Mouse (Mus musculus): ENCODE results near the gene Agfg2. TPM values are rescaled to one million over a fixed set of nuclear protein-coding genes. Genes with fewer than 3 reads are reported as not detected.

Gene Agfg2
- polyA plus RNA-seq, 1 experiment from 2014 or later: 11.8 TPM

DNA sequence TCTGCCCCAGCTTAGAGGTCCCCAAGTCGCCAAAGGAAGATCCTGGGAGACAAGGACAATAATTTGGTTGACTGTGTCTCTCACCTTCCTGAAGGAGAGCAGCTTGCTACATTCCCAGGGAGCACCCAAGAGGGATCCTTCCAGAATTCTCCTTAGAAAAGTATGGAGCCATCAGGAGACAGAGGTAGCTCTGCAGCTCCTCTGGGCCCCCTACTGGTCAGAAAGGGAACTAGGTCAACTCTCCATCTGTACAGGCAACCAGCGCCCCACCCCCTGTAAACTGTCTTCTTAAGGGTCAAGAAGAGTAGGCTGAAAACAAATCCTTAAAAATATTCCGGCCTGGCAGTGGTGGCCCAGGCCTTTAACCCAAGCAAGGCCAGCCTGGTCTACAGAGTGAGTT is 32.1 kb downstream of the Agfg2 start:
- H3K9me3 ChIP-seq (ENCODE audit: control insufficient read depth, low read length): no peaks in the 10 kb centered on the region
- H3K4me1 ChIP-seq (replicated peaks; ENCODE audit: control insufficient read depth, insufficient read depth, low read length): no peaks in the 10 kb centered on the region; the same call in 1 of the 2 replicates
- H3K4me3 ChIP-seq (replicated peaks; ENCODE audit: low read length): no peak overlapping the region
- H3K36me3 ChIP-seq (replicated peaks; ENCODE audit: control insufficient read depth, insufficient read depth): peaks cover 37% of the 10 kb centered on the region
- 26% methylated on average over 3 of the region's 3 CpGs for WGBS
- H3K4me2 ChIP-seq (replicated peaks): no peak overlapping the region
- no peaks in the 10 kb centered on the region for H3K27me3 ChIP-seq (ENCODE audit: control insufficient read depth, insufficient read depth, low read length)
- DNase-seq (ENCODE audit: low spot score) (peak; percentile 76), ATAC-seq (ENCODE audit: low FRiP score) (0 out of 2 replicates have a peak, but pooled peaks have one; percentile 45)
- H3K9ac ChIP-seq: no peak overlapping the region
- no peak overlapping the region for H3K27ac ChIP-seq

DNA sequence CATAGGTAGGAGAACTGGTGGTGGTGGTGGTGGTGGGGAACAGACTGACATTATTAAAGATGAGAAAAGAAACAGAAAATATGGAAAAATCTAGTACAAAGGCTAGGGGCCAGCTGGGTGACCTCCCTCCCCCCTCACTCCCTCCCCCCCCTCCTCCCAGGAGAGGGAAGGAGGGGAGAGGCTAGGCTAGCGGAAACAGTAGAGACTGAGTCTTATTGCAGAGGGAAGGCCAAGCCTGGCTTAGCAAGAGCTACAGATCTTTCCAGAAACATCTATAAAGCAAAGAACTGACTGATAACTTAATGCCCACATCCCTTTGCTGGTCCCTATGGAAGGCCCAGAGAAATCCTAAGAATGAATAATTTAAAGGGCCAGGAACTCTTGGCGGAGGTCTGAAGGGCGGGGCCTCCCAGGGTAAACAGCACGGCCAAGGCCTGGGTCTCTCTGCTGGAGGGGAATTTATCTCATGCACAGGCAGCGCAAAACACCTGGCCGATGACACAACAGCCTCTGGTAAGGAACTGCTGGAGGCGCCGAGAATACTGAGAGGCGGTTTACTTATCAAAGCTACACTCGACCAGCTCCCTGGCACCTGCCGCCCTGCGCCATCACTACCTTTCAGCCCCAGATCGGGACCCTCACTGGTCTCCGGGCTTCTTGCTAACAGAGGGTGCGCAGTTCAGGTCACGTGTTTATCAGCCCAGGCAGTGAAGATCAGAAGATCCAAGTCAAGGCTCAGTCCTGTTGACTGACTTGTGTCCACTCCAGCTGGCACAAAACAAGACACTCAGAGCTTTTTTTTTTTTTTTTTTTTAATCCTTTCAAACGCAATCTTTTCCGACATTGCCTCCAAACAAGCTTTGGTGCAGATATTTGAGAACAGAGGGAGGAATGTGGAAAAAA is 34.6 kb downstream of the Agfg2 start:
- H3K27ac ChIP-seq: no peak overlapping the region
- H3K4me3 ChIP-seq (replicated peaks; ENCODE audit: low read length): no peak overlapping the region
- peak overlapping the region; percentile 35; the same call in 1 of the 2 replicates for H3K9ac ChIP-seq
- H3K27me3 ChIP-seq (ENCODE audit: control insufficient read depth, insufficient read depth, low read length): peaks cover 22% of the 10 kb centered on the region
- ATAC-seq (ENCODE audit: low FRiP score) (no peak), DNase-seq (ENCODE audit: low spot score) (no peak)
- H3K9me3 ChIP-seq (ENCODE audit: control insufficient read depth, low read length): no peaks in the 10 kb centered on the region
- peaks cover 27% of the 10 kb centered on the region for H3K36me3 ChIP-seq (replicated peaks; ENCODE audit: control insufficient read depth, insufficient read depth)
- 14% methylated on average over 18 of the region's 18 CpGs for WGBS
- H3K4me2 ChIP-seq (replicated peaks): 0 out of 2 replicates have a peak overlapping the region, but pooled peaks have one; percentile 5
- H3K4me1 ChIP-seq (replicated peaks; ENCODE audit: control insufficient read depth, insufficient read depth, low read length): peaks cover 5% of the 10 kb centered on the region; the same call in 1 of the 2 replicates

DNA sequence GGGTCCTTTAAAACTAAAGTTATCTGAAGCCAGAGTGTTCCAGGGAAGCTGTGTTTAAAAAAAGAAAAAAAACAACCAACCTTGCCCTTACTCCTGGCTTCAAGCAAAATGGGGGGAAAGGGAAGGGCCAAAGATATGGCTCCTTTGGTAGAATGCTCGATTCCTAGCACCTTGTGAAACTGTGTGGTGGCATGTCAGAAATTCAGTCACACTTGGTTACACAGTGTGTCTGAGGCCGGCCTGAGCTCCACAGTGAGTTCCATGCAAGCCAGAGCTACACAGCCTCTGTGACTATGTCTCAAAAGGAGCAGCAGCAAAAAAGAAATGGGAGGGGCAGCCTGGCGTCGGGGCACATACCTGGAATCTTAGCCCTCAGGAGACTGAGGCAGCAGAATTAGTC is 35.3 kb downstream of the Agfg2 start:
- Histone ChIP-seq H3K4me3 (replicated peaks; ENCODE audit: low read length) (no peak overlapping the region), H3K36me3 (replicated peaks; ENCODE audit: control insufficient read depth, insufficient read depth) (peaks cover 24% of the 10 kb centered on the region), H3K9ac (no peak overlapping the region), H3K4me2 (replicated peaks) (no peak overlapping the region), H3K4me1 (replicated peaks; ENCODE audit: control insufficient read depth, insufficient read depth, low read length) (peaks cover 6% of the 10 kb centered on the region; the same call in 1 of the 2 replicates), H3K9me3 (ENCODE audit: control insufficient read depth, low read length) (no peaks in the 10 kb centered on the region), H3K27ac (no peak overlapping the region), H3K27me3 (ENCODE audit: control insufficient read depth, insufficient read depth, low read length) (peaks cover 28% of the 10 kb centered on the region)
- DNase-seq (ENCODE audit: low spot score) (no peak), ATAC-seq (ENCODE audit: low FRiP score) (no peak)
- WGBS: 25% methylated on average over 4 of the region's 4 CpGs

DNA sequence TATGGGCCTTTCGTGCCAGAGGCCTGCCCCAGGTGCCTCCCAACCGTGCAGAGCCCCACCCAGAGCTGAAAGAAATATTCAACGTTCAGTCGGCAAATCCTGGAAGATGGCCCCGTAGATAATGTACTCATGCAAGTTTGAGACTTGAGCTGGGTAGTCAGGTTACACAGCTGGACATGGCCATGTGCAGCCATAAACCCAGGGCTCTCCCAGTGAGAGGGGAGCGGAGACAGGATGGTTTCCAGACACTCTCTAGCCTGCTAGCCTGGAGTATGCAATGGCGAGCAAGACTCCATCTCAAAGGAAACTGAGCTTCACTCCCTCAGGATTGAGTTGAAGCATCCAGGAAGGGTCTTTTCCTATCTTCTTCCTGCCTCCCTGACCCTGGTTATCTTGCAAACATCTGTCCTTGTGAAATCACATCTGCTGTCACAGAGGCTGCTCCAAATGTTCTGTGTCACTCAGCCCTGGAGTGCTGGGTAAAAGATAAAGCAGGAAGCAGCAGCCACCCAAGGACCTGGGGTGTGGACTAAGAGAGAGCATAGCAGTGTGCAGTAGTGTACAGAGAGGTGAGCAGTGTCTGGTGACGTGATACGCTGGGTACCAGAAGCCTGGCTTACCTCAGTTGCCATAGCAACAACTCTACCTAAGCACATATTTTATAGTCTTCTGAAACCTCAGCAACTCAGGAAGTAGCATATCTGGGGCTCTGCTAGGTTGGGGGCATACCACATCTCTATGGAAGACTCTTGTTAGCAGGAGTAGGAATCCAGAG is 36.5 kb downstream of the Agfg2 start:
- 73% methylated on average over 9 of the region's 9 CpGs for WGBS
- no peak overlapping the region for H3K27ac ChIP-seq
- no peak overlapping the region for H3K9ac ChIP-seq
- no peak overlapping the region for H3K4me3 ChIP-seq (replicated peaks; ENCODE audit: low read length)
- no peak for DNase-seq (ENCODE audit: low spot score)
- peaks cover 37% of the 10 kb centered on the region for H3K27me3 ChIP-seq (ENCODE audit: control insufficient read depth, insufficient read depth, low read length)
- H3K4me1 ChIP-seq (replicated peaks; ENCODE audit: control insufficient read depth, insufficient read depth, low read length): peaks cover 6% of the 10 kb centered on the region; the same call in 1 of the 2 replicates
- no peak; the same call in 1 of the 2 replicates for ATAC-seq (ENCODE audit: low FRiP score)
- no peaks in the 10 kb centered on the region for H3K9me3 ChIP-seq (ENCODE audit: control insufficient read depth, low read length)
- peaks cover 16% of the 10 kb centered on the region; the same call in 1 of the 2 replicates for H3K36me3 ChIP-seq (replicated peaks; ENCODE audit: control insufficient read depth, insufficient read depth)
- H3K4me2 ChIP-seq (replicated peaks): no peak overlapping the region

DNA sequence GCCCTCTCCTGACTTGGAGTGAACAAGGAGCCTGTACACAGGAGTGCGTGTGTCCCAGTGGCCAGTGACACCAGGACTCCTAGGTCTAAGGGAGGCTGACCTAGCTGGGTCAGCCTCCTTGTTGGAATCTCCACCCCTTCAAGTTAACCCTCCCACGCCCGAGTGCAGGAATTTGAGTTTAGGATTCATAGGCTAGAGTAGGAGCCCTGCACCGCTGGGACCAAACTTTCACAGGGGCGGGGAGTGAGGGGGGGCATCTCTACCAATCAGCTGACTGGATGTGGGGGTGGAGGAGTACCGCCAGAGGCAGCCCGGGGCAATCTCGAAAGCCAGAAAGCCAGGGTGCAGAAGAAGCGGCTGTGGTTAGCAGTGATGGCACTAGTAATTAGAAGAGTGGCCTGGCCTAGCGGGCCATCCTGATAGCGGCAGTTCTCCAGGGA is 38.9 kb downstream of the Agfg2 start, which contains the start of gene Irs3:
Irs3 (minus strand) TSS at position 63 of the 440 bp plus-strand sequence.
- Histone ChIP-seq H3K9ac (no peak within 1 kb of the TSS), H3K4me1 (replicated peaks; ENCODE audit: control insufficient read depth, insufficient read depth, low read length) (peaks cover 6% of the 10 kb centered on the region; the same call in 1 of the 2 replicates)

DNA sequence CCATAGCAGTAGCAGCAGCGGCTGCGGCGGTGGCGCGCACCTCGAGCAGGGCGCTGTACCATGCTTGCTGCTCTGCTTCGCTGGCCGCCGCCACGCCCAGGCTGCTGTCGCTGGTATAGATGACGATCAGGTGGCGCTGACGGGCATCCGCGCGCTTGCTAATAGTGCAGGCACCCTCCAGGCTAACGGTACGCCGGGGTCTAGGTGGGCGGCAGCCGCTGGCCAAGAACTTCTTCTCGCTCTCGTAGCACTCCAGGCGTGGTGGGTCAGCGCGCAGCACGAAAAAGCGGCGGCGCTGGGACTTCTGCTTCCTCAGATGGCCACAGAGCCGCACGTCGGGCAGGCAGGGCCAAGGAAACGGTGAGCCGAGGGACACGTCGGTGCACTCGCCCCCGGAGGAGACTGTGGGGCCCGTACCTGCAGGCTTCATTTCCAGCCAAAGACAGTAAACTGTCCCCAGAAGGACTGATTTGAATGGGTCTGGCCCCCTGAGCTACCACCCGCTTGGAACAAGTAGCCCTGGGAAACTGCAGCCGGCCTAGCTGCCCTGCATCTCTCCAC is 39.4 kb downstream of the Agfg2 start:
- DNase-seq (ENCODE audit: low spot score): no peak
- peaks cover 6% of the 10 kb centered on the region; the same call in 1 of the 2 replicates for H3K4me1 ChIP-seq (replicated peaks; ENCODE audit: control insufficient read depth, insufficient read depth, low read length)
- H3K9ac ChIP-seq: no peak overlapping the region
- H3K27me3 ChIP-seq (ENCODE audit: control insufficient read depth, insufficient read depth, low read length): peaks cover 37% of the 10 kb centered on the region
- 0 out of 2 replicates have a peak, but pooled peaks have one; percentile 38 for ATAC-seq (ENCODE audit: low FRiP score)
- H3K36me3 ChIP-seq (replicated peaks; ENCODE audit: control insufficient read depth, insufficient read depth): peaks cover 24% of the 10 kb centered on the region
- peak overlapping the region; percentile 15 for H3K4me3 ChIP-seq (replicated peaks; ENCODE audit: low read length)
- 3% methylated on average over 44 of the region's 44 CpGs for WGBS
- H3K4me2 ChIP-seq (replicated peaks): peak overlapping the region; percentile 43
- H3K27ac ChIP-seq: no peak overlapping the region
- no peaks in the 10 kb centered on the region for H3K9me3 ChIP-seq (ENCODE audit: control insufficient read depth, low read length)

More for the DNA sequence above, 38.9 kb downstream of the Agfg2 start, which contains the start of gene Irs3:
- Histone ChIP-seq H3K4me2 (replicated peaks) (peak within 1 kb of the TSS; percentile 43), H3K27ac (no peak within 1 kb of the TSS), H3K27me3 (ENCODE audit: control insufficient read depth, insufficient read depth, low read length) (peaks cover 37% of the 10 kb centered on the region), H3K36me3 (replicated peaks; ENCODE audit: control insufficient read depth, insufficient read depth) (peaks cover 19% of the 10 kb centered on the region), H3K9me3 (ENCODE audit: control insufficient read depth, low read length) (no peaks in the 10 kb centered on the region), H3K4me3 (replicated peaks; ENCODE audit: low read length) (peak within 1 kb of the TSS; percentile 15)
- ATAC-seq (ENCODE audit: low FRiP score) (no peak), DNase-seq (ENCODE audit: low spot score) (no peak)
- WGBS: 20% methylated on average over 11 of the region's 11 CpGs

DNA sequence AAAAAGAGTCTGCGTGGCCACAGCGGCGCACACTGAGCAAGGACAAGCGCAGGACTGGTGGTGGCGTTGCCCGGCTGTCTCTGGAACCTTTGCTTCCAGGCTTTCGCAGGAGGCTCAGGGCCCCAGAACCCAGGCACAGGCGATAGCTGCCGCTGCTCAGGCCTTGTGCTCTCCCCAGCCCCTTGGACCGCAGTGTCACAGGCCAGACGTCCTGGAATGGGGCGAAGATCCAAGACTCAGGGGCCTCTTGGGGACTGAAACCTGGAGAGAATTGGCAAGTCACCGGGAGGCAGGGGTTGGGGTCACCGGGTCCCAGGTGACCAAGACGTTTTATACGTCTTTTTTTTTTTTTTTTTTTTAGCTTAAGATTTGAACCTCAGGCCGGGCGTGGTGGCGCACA is 40.0 kb downstream of the Agfg2 start:
- Histone ChIP-seq H3K36me3 (replicated peaks; ENCODE audit: control insufficient read depth, insufficient read depth) (peaks cover 31% of the 10 kb centered on the region), H3K9ac (no peak overlapping the region), H3K4me2 (replicated peaks) (no peak overlapping the region), H3K4me1 (replicated peaks; ENCODE audit: control insufficient read depth, insufficient read depth, low read length) (peaks cover 6% of the 10 kb centered on the region; the same call in 1 of the 2 replicates), H3K27ac (no peak overlapping the region), H3K9me3 (ENCODE audit: control insufficient read depth, low read length) (no peaks in the 10 kb centered on the region), H3K27me3 (ENCODE audit: control insufficient read depth, insufficient read depth, low read length) (peaks cover 37% of the 10 kb centered on the region), H3K4me3 (replicated peaks; ENCODE audit: low read length) (no peak overlapping the region)
- DNase-seq (ENCODE audit: low spot score) (no peak), ATAC-seq (ENCODE audit: low FRiP score) (no peak)
- 37% methylated on average over 19 of the region's 19 CpGs for WGBS

DNA sequence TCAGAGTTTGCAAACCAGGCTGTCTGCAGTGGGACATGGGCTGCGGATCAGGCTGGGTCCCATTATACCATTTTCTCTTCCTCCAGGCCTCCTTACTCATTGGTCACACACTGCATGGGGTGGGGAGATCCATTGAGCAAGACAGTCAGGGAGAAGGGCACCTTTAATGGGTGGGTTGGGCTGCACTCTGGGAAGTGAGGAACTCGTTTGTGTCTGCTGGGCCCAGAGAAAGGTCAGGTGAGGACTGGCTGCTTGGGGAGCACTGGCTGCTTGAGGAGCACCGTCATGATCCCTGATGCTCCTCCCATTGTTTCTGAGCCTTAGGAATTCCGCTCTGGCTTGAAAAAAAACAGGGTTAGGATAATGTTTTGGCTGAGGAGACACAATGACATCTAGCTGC is 41.6 kb downstream of the Agfg2 start:
- 54% methylated on average over 4 of the region's 4 CpGs for WGBS
- H3K27me3 ChIP-seq (ENCODE audit: control insufficient read depth, insufficient read depth, low read length): peaks cover 37% of the 10 kb centered on the region

More for the DNA sequence above, 41.6 kb downstream of the Agfg2 start:
- no peak for DNase-seq (ENCODE audit: low spot score)
- Histone ChIP-seq H3K36me3 (replicated peaks; ENCODE audit: control insufficient read depth, insufficient read depth) (peaks cover 47% of the 10 kb centered on the region), H3K27ac (no peak overlapping the region), H3K4me3 (replicated peaks; ENCODE audit: low read length) (no peak overlapping the region), H3K4me1 (replicated peaks; ENCODE audit: control insufficient read depth, insufficient read depth, low read length) (peaks cover 6% of the 10 kb centered on the region; the same call in 1 of the 2 replicates), H3K9me3 (ENCODE audit: control insufficient read depth, low read length) (no peaks in the 10 kb centered on the region), H3K9ac (no peak overlapping the region), H3K4me2 (replicated peaks) (no peak overlapping the region)
- no peak for ATAC-seq (ENCODE audit: low FRiP score)

Data from hindbrain, embryonic 14.5 days (tissue).